Mouse (Mus musculus) erythroblast, embryonic 14.5 days (primary cell): ENCODE measurements at regions not wholly inside any gene's neighbourhood (a gene's known extent, or its start where the extent isn't known, plus 50 kb on each side); places are given as distances from the start of the nearest gene placed in this dataset.

Experiments used
- H3K27me3 ChIP-seq: 2 replicates; pipeline ENCODE4 v1.6.1; 2012; ENCODE audit warnings: inconsistent platforms; ENCODE audit not compliant: control insufficient read depth
- H3K36me3 ChIP-seq: 2 replicates; pipeline ENCODE4 v1.6.1; 2012; ENCODE audit warnings: mild to moderate bottlenecking, inconsistent platforms; ENCODE audit not compliant: control insufficient read depth
- H3K4me1 ChIP-seq: 2 replicates; pipeline ENCODE4 v1.6.1; 2012; ENCODE audit warnings: inconsistent platforms; ENCODE audit not compliant: control insufficient read depth
- H3K4me3 ChIP-seq: replicated peaks from 2 replicates; pipeline ENCODE3; 2012; ENCODE audit warnings: moderate library complexity, mild to moderate bottlenecking, inconsistent platforms
- H3K9me3 ChIP-seq: 2 replicates; pipeline ENCODE4 v1.6.1; 2012; ENCODE audit warnings: low read length, inconsistent platforms, mixed read lengths; ENCODE audit not compliant: control insufficient read depth
- GATA1 ChIP-seq: IDR thresholded peaks from 2 replicates; pipeline ENCODE4 v1.6.1; 2012; ENCODE audit warnings: low read length, inconsistent platforms, mixed read lengths
- TAL1 ChIP-seq: IDR thresholded peaks from 3 replicates; pipeline ENCODE4 v1.6.1; 2012; ENCODE audit warnings: low read length, inconsistent platforms, mixed read lengths

DNA sequence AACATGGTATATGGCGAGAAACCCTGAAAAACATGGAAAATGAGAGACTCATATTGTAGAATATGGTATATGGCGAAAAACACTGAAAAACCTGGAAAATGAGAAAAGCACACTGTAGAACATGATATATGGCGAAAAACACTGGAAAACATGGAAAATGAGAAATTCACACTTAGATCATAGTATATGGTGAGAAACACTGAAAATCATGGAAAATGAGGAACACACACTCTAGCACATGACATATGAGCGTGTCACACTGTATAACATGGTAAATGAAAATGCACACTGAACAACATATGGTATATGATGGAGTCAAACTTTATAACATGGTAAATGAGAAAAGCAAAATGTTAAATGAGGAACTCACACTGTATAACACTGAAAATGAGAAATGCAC lies 89.6 kb upstream of the Rab39b start:
- Histone ChIP-seq H3K4me3 (no peak overlapping the region), H3K27me3 (no peaks in the 10 kb centered on the region; the same call in 1 of the 2 replicates), H3K36me3 (no peaks in the 10 kb centered on the region), H3K4me1 (no peaks in the 10 kb centered on the region), H3K9me3 (peaks cover 46% of the 10 kb centered on the region)
- TF ChIP-seq GATA1 = no peak
- TF ChIP-seq TAL1 = no peak

DNA sequence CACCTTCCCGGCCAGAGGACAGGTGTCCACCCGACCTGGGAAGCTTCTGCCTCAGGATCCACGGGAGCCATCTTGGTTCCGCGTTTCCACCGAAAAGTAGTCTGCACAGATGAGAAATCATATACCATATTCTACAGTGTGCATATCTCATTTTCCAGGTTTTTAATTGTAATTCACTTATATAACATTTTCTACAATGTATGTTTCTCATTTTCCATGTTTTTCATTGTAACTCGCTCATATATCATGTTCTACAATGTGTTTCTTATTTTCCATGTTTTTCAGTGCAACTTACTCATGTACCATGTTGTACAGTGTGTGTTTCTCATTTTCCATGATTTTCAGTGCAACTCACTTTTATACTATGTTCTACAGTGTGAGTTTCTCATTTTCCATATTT lies 65.4 kb upstream of the Rab39b start:
- no peak for TF ChIP-seq TAL1
- no peak for TF ChIP-seq GATA1
- H3K4me3 ChIP-seq = no peak overlapping the region
- H3K4me1 ChIP-seq = no peaks in the 10 kb centered on the region
- peaks cover 5% of the 10 kb centered on the region; the same call in 1 of the 2 replicates for H3K9me3 ChIP-seq
- no peaks in the 10 kb centered on the region for H3K27me3 ChIP-seq
- no peaks in the 10 kb centered on the region for H3K36me3 ChIP-seq
